Mouse (Mus musculus): Measurements from ENCODE around the gene Tada2a. TPM values are rescaled to one million over a fixed set of nuclear protein-coding genes. Genes with fewer than 3 reads are reported as not detected.

Tada2a gene
- polyA plus RNA-seq, 1 experiment from 2014 or later, result 42.3 TPM

GRCm38 (mm10) chr11:84127977-84128376 is 1.4 kb downstream of the Tada2a start:
- ATAC-seq (ENCODE audit: insufficient number of reproducible peaks, low FRiP score, low TSS enrichment, low read depth), result no peak
- Histone ChIP-seq H3K9ac (ENCODE audit: low read length) (no peak overlapping the region), H3K4me1 (ENCODE audit: control insufficient read depth, insufficient read depth, low read length) (no peaks in the 10 kb centered on the region), H3K4me2 (ENCODE audit: low read depth, severe bottlenecking) (no peak overlapping the region), H3K9me3 (ENCODE audit: control insufficient read depth, low read length) (no peaks in the 10 kb centered on the region), H3K27ac (replicated peaks; ENCODE audit: low read depth, low read length) (no peak overlapping the region), H3K36me3 (ENCODE audit: control insufficient read depth, insufficient read depth, low read length) (peaks cover 5% of the 10 kb centered on the region; the same call in 1 of the 2 replicates), H3K27me3 (ENCODE audit: control insufficient read depth, insufficient read depth, low read length) (no peaks in the 10 kb centered on the region), H3K4me3 (ENCODE audit: low read depth, low read length) (no peak overlapping the region)
- WGBS, result 87% methylated on average over 4 of the region's 4 CpGs
- DNase-seq (ENCODE audit: low spot score), result no peak

GRCm38 (mm10) chr11:84121051-84121956 is 8.1 kb downstream of the Tada2a start:
- Histone ChIP-seq H3K4me1 (ENCODE audit: control insufficient read depth, insufficient read depth, low read length) (no peaks in the 10 kb centered on the region), H3K4me3 (ENCODE audit: low read depth, low read length) (no peak overlapping the region), H3K27ac (replicated peaks; ENCODE audit: low read depth, low read length) (no peak overlapping the region), H3K27me3 (ENCODE audit: control insufficient read depth, insufficient read depth, low read length) (no peaks in the 10 kb centered on the region), H3K9ac (ENCODE audit: low read length) (no peak overlapping the region), H3K9me3 (ENCODE audit: control insufficient read depth, low read length) (no peaks in the 10 kb centered on the region), H3K36me3 (ENCODE audit: control insufficient read depth, insufficient read depth, low read length) (peaks cover 17% of the 10 kb centered on the region; the same call in 1 of the 2 replicates), H3K4me2 (ENCODE audit: low read depth, severe bottlenecking) (no peak overlapping the region)
- no peak for ATAC-seq (ENCODE audit: insufficient number of reproducible peaks, low FRiP score, low TSS enrichment, low read depth)
- 92% methylated on average over 12 of the region's 12 CpGs for WGBS
- DNase-seq (ENCODE audit: low spot score), result no peak

GRCm38 (mm10) chr11:84117431-84117830 is 12.0 kb downstream of the Tada2a start:
- no peak overlapping the region for H3K4me2 ChIP-seq (ENCODE audit: low read depth, severe bottlenecking)
- H3K9ac ChIP-seq (ENCODE audit: low read length), result no peak overlapping the region
- H3K27me3 ChIP-seq (ENCODE audit: control insufficient read depth, insufficient read depth, low read length), result no peaks in the 10 kb centered on the region
- H3K4me1 ChIP-seq (ENCODE audit: control insufficient read depth, insufficient read depth, low read length), result no peaks in the 10 kb centered on the region
- ATAC-seq (ENCODE audit: insufficient number of reproducible peaks, low FRiP score, low TSS enrichment, low read depth), result no peak
- DNase-seq (ENCODE audit: low spot score), result no peak
- H3K4me3 ChIP-seq (ENCODE audit: low read depth, low read length), result no peak overlapping the region
- H3K27ac ChIP-seq (replicated peaks; ENCODE audit: low read depth, low read length), result no peak overlapping the region
- no peaks in the 10 kb centered on the region for H3K9me3 ChIP-seq (ENCODE audit: control insufficient read depth, low read length)
- peaks cover 16% of the 10 kb centered on the region; the same call in 1 of the 2 replicates for H3K36me3 ChIP-seq (ENCODE audit: control insufficient read depth, insufficient read depth, low read length)
- 79% methylated on average over 4 of the region's 4 CpGs for WGBS

GRCm38 (mm10) chr11:84116221-84116620 is 13.2 kb downstream of the Tada2a start:
- Histone ChIP-seq H3K4me2 (ENCODE audit: low read depth, severe bottlenecking) (no peak overlapping the region), H3K27me3 (ENCODE audit: control insufficient read depth, insufficient read depth, low read length) (no peaks in the 10 kb centered on the region), H3K9me3 (ENCODE audit: control insufficient read depth, low read length) (no peaks in the 10 kb centered on the region), H3K36me3 (ENCODE audit: control insufficient read depth, insufficient read depth, low read length) (peaks cover 14% of the 10 kb centered on the region; the same call in 1 of the 2 replicates), H3K9ac (ENCODE audit: low read length) (no peak overlapping the region), H3K4me1 (ENCODE audit: control insufficient read depth, insufficient read depth, low read length) (no peaks in the 10 kb centered on the region), H3K27ac (replicated peaks; ENCODE audit: low read depth, low read length) (no peak overlapping the region), H3K4me3 (ENCODE audit: low read depth, low read length) (no peak overlapping the region)
- ATAC-seq (ENCODE audit: insufficient number of reproducible peaks, low FRiP score, low TSS enrichment, low read depth) (no peak), DNase-seq (ENCODE audit: low spot score) (no peak)
- WGBS, result 69% methylated on average over 2 of the region's 2 CpGs

GRCm38 (mm10) chr11:84115646-84116045 is 13.8 kb downstream of the Tada2a start:
- Histone ChIP-seq H3K36me3 (ENCODE audit: control insufficient read depth, insufficient read depth, low read length) (peaks cover 10% of the 10 kb centered on the region; the same call in 1 of the 2 replicates), H3K4me2 (ENCODE audit: low read depth, severe bottlenecking) (no peak overlapping the region), H3K9ac (ENCODE audit: low read length) (no peak overlapping the region), H3K27ac (replicated peaks; ENCODE audit: low read depth, low read length) (no peak overlapping the region), H3K4me1 (ENCODE audit: control insufficient read depth, insufficient read depth, low read length) (no peaks in the 10 kb centered on the region), H3K27me3 (ENCODE audit: control insufficient read depth, insufficient read depth, low read length) (no peaks in the 10 kb centered on the region), H3K9me3 (ENCODE audit: control insufficient read depth, low read length) (no peaks in the 10 kb centered on the region), H3K4me3 (ENCODE audit: low read depth, low read length) (no peak overlapping the region)
- no peak for DNase-seq (ENCODE audit: low spot score)
- ATAC-seq (ENCODE audit: insufficient number of reproducible peaks, low FRiP score, low TSS enrichment, low read depth), result no peak
- 80% methylated on average over 9 of the region's 9 CpGs for WGBS

- ATAC-seq (ENCODE audit: insufficient number of reproducible peaks, low FRiP score, low TSS enrichment, low read depth), result no peak
- H3K27ac ChIP-seq (replicated peaks; ENCODE audit: low read depth, low read length), result no peak overlapping the region
- peaks cover 5% of the 10 kb centered on the region; the same call in 1 of the 2 replicates for H3K36me3 ChIP-seq (ENCODE audit: control insufficient read depth, insufficient read depth, low read length)
- no peak overlapping the region for H3K9ac ChIP-seq (ENCODE audit: low read length)
- no peaks in the 10 kb centered on the region for H3K4me1 ChIP-seq (ENCODE audit: control insufficient read depth, insufficient read depth, low read length)
- H3K4me3 ChIP-seq (ENCODE audit: low read depth, low read length), result no peak overlapping the region
- no peaks in the 10 kb centered on the region for H3K27me3 ChIP-seq (ENCODE audit: control insufficient read depth, insufficient read depth, low read length)
- DNase-seq (ENCODE audit: low spot score), result no peak
- no peak overlapping the region for H3K4me2 ChIP-seq (ENCODE audit: low read depth, severe bottlenecking)
- no peaks in the 10 kb centered on the region for H3K9me3 ChIP-seq (ENCODE audit: control insufficient read depth, low read length)
- WGBS, result 93% methylated on average over 5 of the region's 5 CpGs
Observed at GRCm38 (mm10) chr11:84113623-84114022, 15.8 kb downstream of the Tada2a start.

- no peak for DNase-seq (ENCODE audit: low spot score)
- no peak for ATAC-seq (ENCODE audit: insufficient number of reproducible peaks, low FRiP score, low TSS enrichment, low read depth)
- Histone ChIP-seq H3K4me2 (ENCODE audit: low read depth, severe bottlenecking) (no peak overlapping the region), H3K36me3 (ENCODE audit: control insufficient read depth, insufficient read depth, low read length) (peaks cover 4% of the 10 kb centered on the region; the same call in 1 of the 2 replicates), H3K4me3 (ENCODE audit: low read depth, low read length) (no peak overlapping the region), H3K9me3 (ENCODE audit: control insufficient read depth, low read length) (no peaks in the 10 kb centered on the region), H3K27ac (replicated peaks; ENCODE audit: low read depth, low read length) (no peak overlapping the region), H3K9ac (ENCODE audit: low read length) (no peak overlapping the region), H3K4me1 (ENCODE audit: control insufficient read depth, insufficient read depth, low read length) (no peaks in the 10 kb centered on the region), H3K27me3 (ENCODE audit: control insufficient read depth, insufficient read depth, low read length) (no peaks in the 10 kb centered on the region)
- WGBS, result 69% methylated on average over 2 of the region's 2 CpGs
Observed at GRCm38 (mm10) chr11:84107137-84107536, 22.3 kb downstream of the Tada2a start.

GRCm38 (mm10) chr11:84104036-84104435 is 25.4 kb downstream of the Tada2a start:
- Histone ChIP-seq H3K4me1 (ENCODE audit: control insufficient read depth, insufficient read depth, low read length) (no peaks in the 10 kb centered on the region), H3K27ac (replicated peaks; ENCODE audit: low read depth, low read length) (no peak overlapping the region), H3K36me3 (ENCODE audit: control insufficient read depth, insufficient read depth, low read length) (peaks cover 7% of the 10 kb centered on the region), H3K4me3 (ENCODE audit: low read depth, low read length) (no peak overlapping the region), H3K9me3 (ENCODE audit: control insufficient read depth, low read length) (no peaks in the 10 kb centered on the region), H3K27me3 (ENCODE audit: control insufficient read depth, insufficient read depth, low read length) (no peaks in the 10 kb centered on the region), H3K9ac (ENCODE audit: low read length) (no peak overlapping the region), H3K4me2 (ENCODE audit: low read depth, severe bottlenecking) (no peak overlapping the region)
- 88% methylated on average over 6 of the region's 6 CpGs for WGBS
- ATAC-seq (ENCODE audit: insufficient number of reproducible peaks, low FRiP score, low TSS enrichment, low read depth), result no peak
- DNase-seq (ENCODE audit: low spot score), result no peak
